Mouse (Mus musculus): ENCODE measurements around the gene Map2k5.

Map2k5 gene

GRCm38 (mm10) chr9:63182306-63182960 is 195.3 kb downstream of the Map2k5 start:
- DNase-seq, result no peak

- DNase-seq, result no peak
Measured at GRCm38 (mm10) chr9:63181337-63182178, 196.1 kb downstream of the Map2k5 start.

DNA sequence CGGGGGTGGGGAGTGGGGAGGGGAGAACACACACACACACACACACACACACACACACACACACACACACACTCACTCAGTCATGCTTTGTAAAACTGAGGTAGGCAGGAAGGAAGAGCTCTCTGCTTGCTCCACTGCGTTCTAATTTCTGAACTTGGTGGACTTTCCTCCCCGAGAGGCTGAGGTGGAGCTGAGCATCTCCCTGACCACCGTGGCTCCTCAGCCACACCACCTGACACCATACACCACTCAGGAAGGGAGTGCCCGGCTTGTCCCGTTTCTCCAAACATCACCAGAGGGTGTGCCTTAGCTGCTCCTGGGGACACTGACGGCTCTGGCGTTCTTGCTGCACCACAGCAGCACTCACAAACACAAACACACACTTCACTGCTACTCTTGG is 199.4 kb downstream of the Map2k5 start:
- no peak for DNase-seq

- no peak for DNase-seq
Measured at GRCm38 (mm10) chr9:63174001-63174721, 203.5 kb downstream of the Map2k5 start.

DNA sequence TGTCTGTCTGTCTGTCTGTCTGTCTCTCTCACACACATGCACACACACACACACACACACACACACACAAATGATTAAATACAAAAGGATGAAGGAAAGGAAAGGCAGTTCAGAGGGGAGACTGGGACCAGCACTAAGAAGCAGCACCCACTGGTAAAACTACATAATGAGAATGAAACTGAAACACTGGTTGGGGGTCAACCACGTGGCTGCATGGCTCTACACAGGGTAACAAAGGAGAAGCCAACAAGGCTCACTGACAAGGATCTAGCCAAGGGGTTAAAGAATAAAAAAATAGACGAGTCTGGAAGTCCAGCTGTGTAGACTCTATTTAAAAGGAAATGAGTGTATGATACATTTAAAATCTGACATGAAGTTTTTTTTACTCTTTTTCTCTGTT is 205.8 kb downstream of the Map2k5 start:
- DNase-seq, result no peak

- no peak for DNase-seq
Measured at GRCm38 (mm10) chr9:63169127-63169526, 208.6 kb downstream of the Map2k5 start.

GRCm38 (mm10) chr9:63165070-63165469 is 212.6 kb downstream of the Map2k5 start:
- DNase-seq, result no peak

DNA sequence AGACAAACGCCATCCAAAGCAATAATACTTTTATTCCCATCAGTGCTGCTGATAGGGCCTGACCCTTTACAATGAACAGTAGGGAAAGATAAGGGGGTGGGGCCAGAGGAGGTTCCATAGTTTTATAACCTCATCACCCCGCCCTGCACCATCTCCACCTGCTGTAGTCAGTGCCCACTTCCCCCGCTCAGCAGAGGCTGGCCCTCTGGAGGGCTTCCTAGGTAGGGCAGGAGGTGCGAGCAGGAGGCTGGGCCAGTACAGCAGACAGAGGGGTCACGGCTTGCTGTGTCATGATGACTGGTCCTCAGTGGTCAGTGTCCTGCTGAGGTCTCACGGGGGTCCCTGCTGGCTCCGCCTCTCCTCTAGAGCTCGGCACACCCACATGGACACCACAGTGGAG is 213.9 kb downstream of the Map2k5 start:
- DNase-seq, result no peak

GRCm38 (mm10) chr9:63151949-63152348 is 225.8 kb downstream of the Map2k5 start:
- no peak for DNase-seq

DNA sequence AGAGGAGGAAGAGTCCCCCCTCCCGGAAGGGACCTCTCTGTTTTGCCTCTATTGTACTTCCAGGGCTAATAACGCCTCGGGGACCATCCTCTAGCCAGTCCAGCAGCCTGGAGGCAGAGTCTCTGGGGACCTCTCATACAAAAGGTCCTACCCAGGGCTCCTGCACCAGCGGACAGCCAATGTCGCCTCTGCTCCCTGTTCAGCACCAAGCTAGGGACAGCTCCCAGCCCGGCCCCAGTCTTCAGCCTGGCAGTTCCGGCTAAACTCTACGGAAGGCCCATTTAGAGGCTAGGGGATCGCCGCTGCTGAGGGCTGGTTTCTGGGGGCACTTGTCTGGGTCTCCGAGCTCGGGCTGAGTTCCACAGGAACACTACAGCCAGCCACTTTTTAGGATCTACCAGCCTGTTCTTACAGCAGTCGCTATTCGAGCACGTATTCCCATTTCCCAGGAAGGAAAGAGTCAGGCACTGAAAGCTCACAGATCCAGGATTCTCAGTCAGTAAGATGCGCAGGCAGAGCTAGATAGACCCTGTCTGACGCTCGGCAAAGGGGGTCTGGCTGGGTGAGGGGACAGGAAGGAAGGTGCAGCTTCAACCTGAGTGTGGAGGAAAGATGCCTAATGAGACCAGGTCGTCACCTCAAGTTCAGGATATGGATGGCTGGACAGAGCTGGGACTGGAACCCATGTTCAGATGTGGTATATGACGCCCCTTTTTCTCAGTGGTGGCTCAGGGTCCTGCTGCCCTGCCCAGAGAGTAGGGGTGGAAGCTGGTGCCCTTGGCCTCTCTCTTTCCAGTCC is 226.4 kb downstream of the Map2k5 start:
- DNase-seq, result no peak

GRCm38 (mm10) chr9:63150086-63150800 is 227.5 kb downstream of the Map2k5 start:
- DNase-seq, result no peak

- no peak for DNase-seq
Measured at GRCm38 (mm10) chr9:63149372-63149766, 228.3 kb downstream of the Map2k5 start.

GRCm38 (mm10) chr9:63148410-63149371 is 229.0 kb downstream of the Map2k5 start, which contains the start of gene Skor1:
Gene Skor1 (minus strand): TSS chr9:63148961.
- DNase-seq, result peak; percentile 16

DNA sequence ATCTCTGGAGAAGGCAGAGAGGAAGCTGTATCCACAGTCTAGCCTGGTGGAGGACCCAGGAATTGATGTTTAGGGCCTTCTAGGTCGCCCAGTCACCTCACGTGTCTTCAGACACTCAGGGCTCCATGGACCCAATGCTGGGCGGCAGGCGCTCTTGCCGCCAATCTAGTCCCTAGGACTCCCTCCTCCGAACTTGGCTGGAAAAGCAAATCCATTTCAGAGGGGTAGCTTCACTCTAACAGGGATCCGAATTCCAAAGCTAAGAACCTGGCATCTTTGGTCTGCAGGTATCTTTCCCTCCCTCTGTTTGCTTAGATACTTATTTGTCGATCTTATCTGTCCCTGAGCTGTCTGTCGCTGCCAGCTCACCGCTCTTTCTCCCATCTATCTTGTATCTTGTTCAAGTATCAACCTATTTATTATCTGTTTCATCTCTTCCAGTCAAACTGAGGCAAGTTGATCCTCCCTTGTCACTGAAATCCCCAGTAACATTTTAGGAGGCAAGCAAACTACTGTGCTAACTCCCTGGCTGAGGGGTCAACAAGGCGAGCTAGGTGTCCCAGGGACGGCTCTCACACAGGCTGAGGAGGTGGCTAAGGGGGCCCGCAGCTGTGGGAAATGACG is 229.8 kb downstream of the Map2k5 start:
- peak; percentile 4 for DNase-seq

DNA sequence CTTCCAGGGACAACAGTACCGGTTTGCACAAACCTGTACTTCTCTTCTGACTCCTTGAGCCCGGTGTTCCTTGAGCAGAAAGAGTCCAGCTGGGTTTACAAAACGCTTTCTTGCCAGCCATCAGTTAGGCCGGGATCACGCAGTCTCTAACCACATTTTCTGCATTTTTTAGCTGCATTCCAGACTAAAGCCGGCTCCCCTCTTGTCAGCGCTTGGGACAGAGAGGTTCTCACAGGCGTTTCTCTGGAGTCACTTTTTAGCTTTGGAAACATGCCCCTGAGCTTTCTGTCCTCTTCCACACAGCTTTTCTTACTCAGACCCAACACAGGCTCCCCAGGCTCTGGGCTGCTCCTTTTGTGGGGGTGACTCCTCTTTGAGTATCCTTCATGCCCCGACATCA is 230.4 kb downstream of the Map2k5 start:
- no peak for DNase-seq

DNA sequence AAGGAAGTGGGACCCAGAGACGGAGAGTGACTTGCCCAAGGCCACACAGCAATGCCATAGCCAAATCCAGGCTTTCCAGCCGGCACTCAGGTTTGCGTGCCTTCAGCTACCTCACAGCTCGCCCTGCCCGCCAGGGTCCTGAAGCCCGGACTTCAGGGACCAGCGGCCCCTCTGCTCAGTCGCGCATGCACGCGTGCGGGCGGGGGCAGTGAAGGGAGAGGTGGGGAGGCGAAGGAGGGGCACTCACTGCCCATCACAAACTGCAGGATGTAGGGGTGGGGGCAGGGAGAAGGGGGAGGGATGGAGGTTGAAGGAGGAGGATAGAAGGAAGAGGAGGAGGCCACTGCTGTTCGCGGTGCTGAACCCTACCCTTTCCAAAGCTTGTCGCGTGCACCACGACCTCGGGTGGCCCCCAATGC is 230.8 kb downstream of the Map2k5 start:
- peak; percentile 22 for DNase-seq

DNA sequence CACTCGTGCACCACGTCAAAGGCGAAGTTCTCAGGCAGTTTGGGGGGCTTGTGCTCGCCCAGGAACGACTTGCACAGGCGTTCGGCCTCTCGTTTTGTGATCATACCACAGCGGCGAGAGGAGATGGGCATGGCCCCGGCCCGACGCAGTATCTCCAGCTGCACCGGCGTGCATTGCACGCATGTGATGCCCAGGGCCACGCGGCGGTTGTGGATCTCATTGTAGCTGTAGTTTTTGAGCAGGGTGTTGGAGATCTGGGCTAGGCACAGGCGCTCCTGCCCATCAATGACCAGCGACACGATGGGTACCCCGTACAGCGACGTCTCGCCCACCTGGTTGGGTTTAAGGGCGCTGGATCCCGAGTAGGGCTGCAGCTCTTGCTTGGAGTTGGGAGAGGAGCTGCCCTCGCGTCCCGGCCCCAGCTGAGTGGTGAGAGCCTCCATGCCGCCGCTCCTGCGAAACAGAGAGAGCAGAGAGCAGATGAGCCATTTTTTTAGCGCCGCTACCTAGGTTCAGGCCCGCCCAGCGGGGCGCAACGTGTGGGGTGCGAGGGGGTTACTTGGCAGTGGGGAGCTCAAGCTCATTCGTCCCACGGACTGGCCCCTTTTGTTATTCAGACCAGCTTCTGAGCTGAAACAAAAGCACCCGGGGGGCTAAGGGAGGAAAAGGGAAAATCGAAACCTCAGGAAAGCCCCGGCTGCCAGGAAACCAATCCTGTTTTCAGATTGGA is 231.4 kb downstream of the Map2k5 start:
- DNase-seq, result peak; percentile 17

GRCm38 (mm10) chr9:63145249-63146125 is 232.2 kb downstream of the Map2k5 start:
- DNase-seq, result peak; percentile 10
